Mouse (Mus musculus): ENCODE measurements around the gene Boc.

Gene Boc

DNA sequence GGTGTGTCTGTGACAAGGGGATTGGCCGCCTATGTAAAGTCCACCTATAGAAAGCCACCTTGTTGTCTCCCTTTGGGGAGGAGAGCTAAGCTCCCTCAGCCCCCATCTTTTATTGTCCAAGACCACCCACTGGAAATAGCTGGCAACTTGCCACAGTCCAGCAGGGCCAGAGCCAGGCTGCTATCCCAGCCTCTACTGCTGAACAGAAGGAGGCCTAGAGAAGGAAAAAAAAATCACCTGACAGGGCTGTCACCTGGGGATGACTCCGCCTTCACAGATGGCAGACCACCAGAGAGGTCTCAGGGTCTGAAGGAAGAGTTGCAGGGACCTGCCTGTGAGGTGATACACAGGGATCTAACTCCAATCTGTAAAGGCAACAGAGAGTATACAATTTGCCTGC, 6.7 kb downstream of the Boc start:
- no peak for DNase-seq

DNA sequence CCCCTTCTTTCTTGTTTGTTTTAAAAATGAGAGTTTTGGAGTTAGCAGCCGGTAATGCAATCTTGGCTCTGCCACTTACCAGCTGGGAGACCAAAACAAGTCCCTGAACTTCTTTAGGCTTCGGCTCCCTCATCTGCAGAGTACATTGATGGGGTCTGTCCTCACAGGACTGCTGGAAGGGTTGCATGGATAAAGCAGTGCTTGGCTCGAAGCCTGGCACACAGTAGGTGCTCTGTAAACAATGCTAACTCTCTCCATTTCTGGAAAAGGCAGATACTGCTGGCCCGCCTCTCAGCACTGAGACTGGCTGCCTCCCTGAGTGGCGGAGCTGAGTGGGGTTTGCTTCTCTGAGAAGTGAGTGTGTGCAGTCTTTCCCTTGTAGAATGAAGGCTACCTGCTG, 7.2 kb downstream of the Boc start:
- no peak for DNase-seq

DNA sequence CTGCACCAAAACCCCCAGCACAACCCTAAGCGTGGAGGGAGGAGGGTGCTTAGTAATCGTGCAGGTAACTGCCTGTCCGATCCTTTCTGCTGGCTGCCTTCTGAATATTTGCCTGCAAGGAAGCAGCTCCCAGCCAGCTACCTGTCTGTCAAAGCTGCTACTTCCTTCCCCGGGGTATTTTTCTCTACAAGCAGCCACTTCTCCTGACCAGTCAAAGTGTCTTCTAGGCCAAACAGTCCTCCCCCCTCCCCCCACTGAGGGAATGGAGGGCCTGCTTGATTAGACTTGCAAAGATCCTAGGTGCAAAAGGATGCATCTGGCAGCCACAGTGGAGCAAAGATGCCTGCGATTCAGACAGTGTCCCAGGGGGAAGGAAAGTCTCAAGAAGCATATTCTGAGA, 7.9 kb downstream of the Boc start:
- no peak for DNase-seq

DNA sequence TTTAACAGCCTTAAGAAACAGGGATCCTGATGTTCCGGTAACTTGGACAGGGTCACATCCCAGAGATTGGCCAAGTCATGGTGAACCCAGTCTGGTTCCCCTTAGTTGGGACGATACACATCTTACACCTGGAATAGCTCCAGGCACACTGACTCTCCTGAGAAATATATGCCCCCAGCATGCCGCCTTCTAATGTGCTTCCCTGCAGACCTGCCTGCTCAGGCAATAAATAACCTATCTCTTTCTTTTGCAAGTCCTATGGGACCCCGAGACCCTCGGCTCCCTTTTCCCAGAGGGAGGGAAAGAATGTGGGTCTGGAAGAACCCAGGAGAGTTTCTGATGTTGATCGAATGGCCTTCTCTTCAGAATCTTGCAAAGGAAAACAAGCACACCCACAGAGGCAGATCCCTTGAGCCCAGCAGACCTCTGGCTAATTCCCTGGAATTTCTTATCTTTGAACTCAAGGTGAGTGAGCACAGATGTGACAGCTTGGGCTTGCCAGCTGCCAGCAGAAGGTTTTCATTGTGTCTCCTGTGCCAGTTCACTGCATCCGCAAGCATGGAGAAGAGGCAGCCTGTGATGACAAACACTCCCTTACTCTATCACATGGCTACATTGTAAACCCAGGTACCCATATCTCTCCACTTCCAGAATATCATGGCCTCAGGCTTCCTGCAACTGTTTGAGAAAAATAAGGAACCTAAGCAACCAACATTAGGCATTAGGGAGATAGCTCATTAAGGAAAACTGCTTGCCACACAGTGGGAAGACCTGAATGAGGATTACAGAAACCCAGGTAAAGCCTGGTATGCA, 8.6 kb downstream of the Boc start:
- DNase-seq, result no peak

DNA sequence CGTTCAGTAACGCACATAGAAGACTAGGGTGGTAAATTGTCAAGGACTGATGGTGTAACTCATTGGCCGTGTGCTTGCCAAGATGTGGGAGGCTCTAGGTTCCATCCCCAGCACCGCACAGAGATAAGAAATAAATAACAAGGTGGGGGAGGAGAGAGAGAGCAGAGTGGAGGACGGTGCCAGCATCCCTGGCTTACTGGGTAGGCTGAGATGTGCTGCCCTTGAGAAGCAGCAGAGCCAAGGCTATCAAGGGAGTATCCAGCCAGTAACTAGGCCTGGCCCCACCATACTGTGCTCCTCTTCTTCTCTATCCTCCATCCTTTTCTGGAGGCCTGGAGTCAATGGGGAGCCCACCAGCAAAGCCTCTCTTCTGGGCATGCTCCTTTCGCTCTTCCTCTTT, 9.3 kb downstream of the Boc start:
- no peak for DNase-seq

DNA sequence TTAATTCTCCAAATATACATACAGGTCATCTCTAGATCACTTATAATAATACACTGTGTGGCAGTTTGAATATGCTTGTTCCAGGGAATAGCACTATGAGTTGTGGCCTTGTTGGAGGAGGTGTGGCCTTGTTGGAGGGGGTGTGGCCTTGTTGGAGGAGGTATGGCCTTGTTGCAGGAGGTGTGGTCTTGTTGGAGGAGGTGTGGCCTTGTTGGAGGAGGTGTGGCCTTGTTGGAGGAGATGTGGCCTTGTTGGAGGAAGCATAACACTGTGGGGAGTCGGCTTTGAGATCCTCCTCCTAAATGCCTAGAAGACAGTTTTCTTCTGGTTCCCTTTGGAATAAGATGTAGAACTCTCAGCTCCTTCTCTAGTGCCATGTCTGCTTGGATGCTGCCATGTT, 10.7 kb downstream of the Boc start:
- no peak for DNase-seq

DNA sequence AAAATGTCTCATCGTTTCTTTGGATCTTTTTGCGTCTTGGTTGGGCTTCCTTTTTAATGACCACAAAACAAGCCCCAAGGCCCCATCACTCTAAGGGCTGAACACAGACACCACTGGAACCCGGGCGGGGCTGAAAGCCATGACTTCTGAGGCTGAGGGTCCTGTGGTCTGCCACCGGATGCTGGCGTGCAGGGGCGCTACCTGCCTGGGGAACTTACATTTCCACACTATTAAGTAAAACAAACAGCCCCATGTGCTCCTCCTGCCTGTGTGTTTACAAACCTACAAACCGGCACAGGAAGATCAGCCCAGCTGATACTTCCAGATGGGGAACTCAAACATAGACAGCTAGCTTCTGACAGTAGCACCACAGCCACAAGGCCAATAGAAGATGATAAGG, 11.9 kb downstream of the Boc start:
- no peak for DNase-seq

DNA sequence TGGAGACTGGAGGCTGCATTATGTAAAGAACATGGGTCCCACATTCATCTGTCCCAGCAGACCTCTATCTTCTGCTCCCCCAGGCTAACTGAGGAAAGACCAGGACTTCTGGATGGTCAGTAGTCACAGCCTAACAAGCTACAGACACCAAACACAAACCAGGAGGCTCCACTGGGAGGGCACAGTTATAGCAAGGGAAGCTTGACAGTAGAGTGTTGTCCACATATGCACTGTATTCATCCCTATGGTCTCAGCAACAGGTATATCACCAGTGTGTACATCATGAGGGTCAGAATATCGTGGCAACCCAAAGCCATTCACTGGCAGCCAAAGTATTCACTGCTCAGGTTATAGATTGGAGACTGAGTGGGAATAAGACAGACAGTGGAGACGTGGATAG, 12.8 kb downstream of the Boc start:
- no peak for DNase-seq

DNA sequence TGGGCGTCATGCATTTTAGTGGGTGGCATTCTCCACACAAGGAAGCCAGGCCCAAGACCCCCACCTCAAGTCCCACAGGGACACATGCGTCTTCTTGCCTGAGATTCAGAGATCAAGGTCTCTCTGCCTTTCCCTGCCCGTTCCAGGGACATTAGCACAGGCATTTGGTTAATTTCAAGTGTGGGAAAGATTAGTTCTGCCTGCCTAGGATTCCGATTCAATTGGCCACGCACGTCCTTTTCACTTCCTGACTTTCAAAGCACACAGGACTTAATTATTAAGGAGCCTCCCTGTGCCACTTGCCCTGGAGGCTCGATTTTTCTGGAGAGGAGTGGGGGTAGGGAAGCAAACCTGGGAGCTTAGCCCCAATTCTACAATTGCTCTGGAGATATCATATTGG, 13.5 kb downstream of the Boc start:
- DNase-seq, result no peak

DNA sequence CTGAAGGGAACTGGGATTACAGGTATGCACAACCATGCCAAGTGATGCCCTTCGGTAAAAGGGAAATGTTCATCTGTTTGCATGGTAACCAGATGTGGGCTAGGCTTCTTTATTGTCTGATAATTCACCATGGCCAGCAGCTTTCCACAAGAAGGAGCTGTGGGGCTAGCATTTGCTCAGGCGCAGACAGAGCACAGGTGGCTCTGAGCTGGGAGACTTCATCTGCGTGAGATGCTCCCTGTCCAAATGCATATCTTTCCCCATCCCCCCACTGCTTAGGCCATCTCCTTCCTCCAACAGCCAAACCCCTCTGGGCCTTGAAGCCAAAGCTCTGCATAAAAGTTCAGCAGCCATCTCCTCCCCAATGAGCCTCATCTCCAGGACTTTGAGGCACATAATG, 15.6 kb downstream of the Boc start:
- no peak for DNase-seq

DNA sequence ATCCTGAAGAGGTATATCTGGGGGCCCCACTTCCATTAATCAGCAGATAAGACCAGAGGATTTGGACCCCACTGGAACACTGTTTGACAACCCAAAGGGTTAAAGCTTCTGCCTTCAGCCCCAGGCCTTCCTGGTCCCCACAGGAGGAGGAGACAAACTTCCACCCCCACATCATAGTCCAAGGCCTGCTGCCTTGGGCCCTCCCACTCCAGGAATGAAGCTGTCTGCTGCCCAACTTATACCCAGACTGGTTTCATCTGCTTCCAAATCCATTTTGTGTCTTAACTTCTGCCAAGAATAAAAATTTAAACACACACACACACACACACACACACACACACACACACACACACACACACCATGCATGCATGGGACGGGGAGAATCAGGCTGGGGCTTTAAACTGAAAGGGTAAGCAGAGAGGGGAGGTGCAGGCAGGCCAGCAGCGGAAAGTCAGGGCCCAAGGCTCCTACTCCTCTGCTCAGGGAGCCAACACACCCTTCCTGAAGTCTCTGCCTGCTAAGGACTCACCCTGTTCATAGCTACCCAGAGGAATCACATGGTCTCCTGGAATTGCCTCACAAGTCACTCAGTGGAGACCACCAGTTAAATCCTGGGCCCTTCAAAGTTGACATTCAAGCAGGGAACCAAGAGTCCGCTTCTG, 16.5 kb downstream of the Boc start:
- DNase-seq, result no peak

DNA sequence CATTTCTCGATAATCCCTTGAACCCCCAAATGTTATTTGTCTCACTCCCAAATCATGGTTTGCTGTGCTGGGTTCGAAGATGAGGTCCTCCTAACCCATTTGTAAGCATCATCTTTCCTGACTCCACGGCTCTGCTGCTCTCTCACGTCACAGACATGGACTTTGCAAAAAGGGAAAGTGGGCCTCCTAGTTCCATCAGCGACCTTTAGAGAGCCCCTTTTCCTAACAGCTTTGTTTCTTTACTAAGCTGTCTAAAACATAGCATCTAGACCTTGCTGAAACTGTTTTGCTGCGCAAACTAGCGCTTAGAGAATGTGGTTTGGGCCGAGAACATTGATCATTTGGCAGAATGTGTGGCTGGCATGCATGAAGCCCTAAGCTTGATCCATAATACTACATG, 19.1 kb downstream of the Boc start:
- DNase-seq, result no peak

DNA sequence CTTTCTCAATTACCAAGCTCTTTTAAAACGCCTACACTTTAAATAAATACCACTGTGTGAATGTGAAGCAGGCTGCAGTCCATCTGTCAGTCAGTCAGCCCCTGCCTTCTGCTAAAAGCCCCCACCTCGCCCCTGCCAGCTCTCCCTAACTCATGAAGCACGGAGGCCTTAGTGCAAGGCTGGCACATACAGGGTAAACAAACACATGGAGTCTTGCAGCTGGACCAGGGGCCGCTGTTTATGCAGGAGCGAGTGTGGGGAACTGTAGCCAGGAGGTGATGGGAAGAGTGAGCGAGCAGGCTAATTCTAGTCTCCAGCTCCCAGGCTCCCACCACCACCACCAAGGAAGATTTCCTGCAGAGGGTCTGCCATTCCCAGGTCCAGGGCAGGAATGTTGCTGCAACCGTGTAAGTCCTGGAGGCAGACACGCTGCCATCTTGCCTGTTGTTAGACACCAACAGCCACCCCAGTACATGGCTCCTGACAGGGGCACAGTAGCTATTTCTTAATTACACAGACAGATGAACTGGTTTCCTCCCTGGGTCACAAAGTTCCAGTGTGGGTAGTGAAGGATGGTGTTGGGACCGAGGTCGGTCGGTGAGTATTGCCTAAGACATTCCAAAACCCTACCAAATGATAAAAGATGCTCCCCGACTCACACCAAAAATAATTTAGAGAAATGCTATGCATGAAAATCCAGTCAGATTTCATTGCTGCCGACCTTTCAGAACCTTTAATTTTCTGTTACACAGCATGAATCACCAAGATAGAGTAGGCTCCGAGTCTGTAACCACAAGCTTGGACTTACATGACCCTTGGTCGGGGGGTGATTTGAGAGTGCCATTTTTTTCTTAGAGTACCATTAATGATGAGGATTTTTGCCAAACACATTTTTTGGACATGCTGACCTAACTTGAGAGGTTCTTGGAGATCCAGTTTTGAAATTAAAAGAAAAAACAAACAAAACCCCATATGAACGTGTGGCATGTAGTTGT, 20.0 kb downstream of the Boc start:
- DNase-seq, result no peak

DNA sequence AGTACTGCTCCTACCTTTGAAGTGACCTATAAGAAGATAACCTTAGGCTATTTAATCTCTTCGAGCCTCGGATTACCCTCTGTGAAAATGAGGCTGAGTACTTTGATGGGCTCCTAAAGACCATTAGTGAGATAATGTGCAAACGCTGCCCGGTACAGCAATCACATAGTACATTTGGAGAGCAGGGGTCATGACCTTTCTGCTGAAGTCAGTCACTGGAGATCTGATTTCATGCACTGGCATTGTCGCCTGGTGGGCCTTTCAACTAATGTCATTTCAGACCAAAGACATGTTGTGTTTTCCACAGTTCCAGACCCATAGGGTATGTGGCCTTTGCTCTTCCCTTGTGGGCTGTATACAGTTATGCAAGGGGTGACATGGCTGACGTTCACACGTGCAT, 24.6 kb downstream of the Boc start:
- DNase-seq, result no peak

DNA sequence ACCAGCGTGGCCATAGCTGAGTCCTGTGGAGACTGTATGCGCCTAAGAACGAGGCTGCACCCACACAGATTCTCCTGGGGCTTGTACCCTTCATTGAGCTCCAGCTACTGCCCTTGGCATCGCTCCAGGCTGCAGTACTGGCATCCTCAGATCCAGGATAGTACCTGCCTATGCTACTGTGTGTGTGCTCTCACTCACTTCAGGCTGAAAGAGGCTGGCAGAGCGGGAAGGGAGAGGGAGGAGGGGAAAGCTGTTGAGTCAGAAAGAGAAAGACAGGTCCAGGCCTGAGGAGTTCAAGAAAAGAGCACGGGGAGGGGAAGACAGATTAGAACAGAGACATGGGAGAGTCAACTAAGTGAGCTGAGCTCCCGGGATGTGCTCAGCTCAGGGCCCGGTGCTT, 25.2 kb downstream of the Boc start:
- DNase-seq, result no peak

DNA sequence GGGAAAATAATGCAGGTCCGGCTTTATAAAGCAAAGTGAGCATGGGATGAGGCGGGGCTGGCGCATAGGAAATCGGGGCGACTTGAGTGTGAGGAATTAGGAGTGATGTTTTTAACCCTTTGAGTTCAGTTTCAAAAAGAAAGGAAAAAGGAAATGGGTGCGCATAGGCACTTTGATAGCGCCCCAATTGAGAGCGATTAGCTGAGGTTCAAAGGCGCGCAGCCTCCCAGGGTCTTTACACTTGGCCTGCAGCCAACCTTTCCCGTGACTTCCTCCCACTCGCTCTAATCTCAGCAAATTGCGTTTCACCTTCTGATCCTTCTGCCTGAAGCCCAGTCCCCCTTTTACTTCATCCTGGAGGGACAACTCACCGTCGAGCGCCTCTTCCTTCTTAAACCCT, 25.8 kb downstream of the Boc start:
- DNase-seq, result no peak

DNA sequence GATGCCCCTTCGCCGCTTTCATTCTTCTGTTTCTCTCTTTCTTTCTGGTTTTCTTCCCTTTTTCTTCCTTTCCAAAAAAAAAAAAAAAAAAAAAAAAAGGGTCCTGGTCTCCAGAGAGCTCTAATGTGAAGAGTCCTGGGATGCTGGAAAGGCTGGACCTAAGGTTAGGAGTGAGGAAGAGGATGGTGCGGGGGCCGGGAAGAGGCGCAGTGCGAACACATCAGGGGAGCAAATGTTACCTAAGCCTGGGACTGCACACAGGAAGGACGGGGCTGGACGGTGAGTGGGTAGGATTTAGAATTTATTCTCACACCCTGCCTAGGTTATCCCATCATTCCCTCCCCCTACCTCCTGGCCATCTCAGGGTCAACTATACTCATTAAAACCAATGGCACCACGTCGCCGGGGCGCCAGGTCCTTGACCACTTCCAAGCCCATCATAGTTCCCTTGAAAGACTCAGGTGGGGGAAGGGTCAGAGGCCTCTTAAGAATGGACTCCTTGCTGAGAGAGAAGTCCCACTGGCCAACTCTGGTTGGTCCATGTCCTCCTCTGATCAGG, 27.4 kb downstream of the Boc start:
- no peak for DNase-seq

DNA sequence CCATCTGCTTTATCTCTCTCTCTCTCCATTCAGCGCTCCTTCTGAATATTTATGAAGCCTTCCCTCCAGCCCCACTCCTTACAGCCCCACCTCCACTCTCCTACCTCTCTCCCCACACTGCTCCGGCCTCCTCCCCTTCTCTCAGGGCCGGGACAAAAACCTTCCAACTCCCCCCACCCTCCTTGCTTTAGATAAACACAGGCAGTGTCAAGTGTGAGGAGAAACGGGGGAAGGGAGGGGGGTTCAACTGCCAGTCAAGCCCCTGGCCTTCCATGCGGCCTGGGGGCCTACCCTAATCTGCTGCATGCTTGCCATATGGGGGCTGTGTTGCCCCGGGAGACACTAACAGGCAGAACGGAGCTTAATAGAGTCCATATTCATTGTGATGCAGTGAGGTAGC, 27.9 kb downstream of the Boc start:
- DNase-seq, result no peak

DNA sequence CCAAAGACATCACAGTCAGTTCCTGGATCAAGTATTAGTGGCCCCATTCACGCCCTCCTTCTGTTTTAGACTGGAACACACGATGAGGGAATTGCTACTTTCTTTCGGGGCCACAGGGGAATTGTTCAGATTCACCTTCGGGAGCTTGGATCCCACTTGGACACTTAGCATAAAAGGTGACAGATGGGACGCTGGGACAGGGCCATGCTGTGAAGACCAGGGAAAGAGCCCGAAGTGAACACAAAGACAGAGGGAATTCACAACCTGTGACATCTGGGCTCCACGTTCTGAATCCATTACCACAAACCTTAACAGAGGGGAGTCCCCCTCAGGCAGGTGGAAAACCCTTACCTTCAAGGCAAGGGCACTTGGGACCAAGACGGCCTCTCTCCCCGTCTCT, 28.5 kb downstream of the Boc start:
- DNase-seq, result no peak

DNA sequence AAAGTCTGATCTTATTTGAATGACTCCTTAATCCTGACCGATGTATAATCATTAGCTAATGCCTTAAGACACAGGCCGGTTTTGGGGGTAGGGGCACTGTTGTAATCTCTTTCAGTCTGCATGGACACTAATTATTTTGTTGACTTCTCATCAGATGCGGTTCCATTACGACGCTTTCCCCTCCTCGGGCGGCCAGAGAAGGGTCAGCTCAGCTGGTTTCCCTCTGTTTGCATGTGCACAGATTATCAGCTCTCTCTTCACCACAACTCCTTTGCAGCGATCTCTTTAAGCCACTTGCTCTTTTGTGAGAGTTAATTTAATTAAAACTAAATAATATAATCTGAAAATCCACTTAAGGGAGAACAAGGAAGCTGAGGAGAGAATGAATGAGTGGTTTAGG, 29.0 kb downstream of the Boc start:
- DNase-seq, result no peak

DNA sequence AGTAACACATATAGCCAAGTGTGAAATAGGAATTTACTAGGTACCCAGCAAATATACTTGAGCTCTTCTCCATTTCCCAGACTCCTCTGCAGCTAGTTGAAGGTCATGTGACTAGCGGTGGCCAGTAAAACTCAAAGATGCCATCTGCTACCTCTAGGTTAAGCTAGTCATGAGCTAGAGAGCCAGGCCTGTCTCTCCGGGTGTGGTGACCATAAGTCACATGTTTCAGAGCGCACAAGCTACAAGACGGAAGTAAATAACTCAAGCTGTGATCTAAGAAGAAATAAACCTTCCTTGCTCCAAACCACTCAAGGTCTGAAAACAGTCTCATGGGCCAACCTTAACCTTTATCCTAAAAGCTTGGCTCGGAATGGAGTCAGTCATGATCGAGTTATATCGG, 29.7 kb downstream of the Boc start:
- no peak for DNase-seq

DNA sequence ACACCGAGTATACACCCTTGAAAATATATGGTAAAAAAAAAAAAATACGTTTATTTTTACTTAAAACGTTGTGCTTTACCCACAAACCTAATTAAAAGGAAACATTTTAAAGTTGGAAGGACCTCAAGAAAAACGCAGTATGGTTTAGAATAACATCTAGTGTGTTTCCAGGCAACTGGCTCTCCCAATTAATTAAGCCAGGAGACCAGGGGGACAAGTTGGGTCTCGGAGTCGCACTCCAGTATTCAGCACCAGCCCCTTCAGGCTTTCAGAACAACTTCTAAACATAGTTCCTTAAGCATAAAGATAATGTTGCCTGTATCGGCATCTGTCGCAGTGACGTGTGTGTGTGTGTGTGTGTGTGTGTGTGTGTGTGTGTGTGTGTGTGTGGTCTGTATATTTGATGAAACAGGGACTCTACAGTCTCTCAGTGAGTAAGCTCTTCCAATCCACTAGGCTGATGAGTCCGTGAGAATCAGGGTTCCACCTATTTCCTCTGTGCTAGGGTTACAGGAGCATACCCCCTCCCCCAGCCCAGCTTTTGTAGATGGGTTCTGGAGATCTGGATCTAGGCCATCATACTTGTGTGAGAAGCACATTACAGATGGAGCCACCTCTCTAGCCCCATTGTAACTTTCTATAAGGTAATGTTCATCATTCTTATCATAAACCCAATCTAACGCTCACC, 31.3 kb downstream of the Boc start:
- DNase-seq, result no peak

DNA sequence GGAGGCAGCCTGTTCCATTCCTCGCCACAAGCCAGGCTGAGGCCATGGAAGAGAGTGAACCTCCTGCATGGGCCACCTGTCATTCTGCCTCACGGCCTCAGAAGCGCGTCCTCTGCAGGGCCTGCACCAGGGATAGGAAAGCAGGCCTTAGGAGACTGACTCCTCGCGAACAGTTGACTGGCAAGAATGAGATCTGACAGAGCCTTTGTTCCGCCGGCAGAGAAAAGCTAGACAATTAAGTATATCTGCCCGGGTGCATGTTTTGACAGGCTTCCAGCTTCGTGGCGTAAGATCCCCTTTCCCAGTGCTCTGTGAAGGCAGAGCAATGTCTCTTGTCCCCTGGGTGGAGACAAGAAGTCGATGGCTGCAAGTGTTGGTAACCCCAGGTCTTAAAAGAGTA, 32.0 kb downstream of the Boc start:
- DNase-seq, result no peak
